In genomic region chr9:37551751-37552531, GRCm38 (mm10) we compare ENCODE assay signal across 7 mouse cellular contexts. TPM values are rescaled to one million over a fixed set of nuclear protein-coding genes. Genes with fewer than 3 reads are reported as not detected.
DNase-seq lines count a peak whose midpoint lies in the region; ATAC-seq lines count a peak whose summit lies in the region.

No protein-coding gene starts in this region.

- H3K4me1 ChIP-seq in lung, embryonic 16.5 days (replicated peaks; ENCODE audit: control insufficient read depth, insufficient read depth, low read length): peaks cover 13% of the 10 kb centered on the region
- H3K4me1 ChIP-seq in embryonic facial prominence, embryonic 15.5 days: peaks cover 30% of the 10 kb centered on the region
- H3K4me1 ChIP-seq in limb, embryonic 10.5 days: peaks cover 26% of the 10 kb centered on the region
- peaks cover 9% of the 10 kb centered on the region for H3K4me1 ChIP-seq in neural tube, embryonic 14.5 days (ENCODE audit: control insufficient read depth, insufficient read depth, low read length)

- H3K27ac ChIP-seq in lung, embryonic 16.5 days (ENCODE audit: low read length): no peak overlapping the region
- no peak overlapping the region for H3K27ac ChIP-seq in embryonic facial prominence, embryonic 15.5 days (replicated peaks)
- H3K27ac ChIP-seq in limb, embryonic 10.5 days: no peak overlapping the region
- H3K27ac ChIP-seq in neural tube, embryonic 14.5 days (ENCODE audit: low read depth, low read length): no peak overlapping the region

- ATAC-seq in lung, embryonic 16.5 days (ENCODE audit: low read depth): no peak; the same call in none of the 2 replicates
- ATAC-seq in embryonic facial prominence, embryonic 15.5 days (ENCODE audit: insufficient number of reproducible peaks, low FRiP score, low TSS enrichment, low read depth): no peak
- peak; percentile 13 for ATAC-seq in neural tube, embryonic 14.5 days (ENCODE audit: low read depth)

- 2% methylated on average over 23 of the region's 23 CpGs for WGBS in lung, embryonic 16.5 days
- 2% methylated on average over 23 of the region's 23 CpGs for WGBS in embryonic facial prominence, embryonic 15.5 days
- 3% methylated on average over 23 of the region's 23 CpGs for WGBS in limb, embryonic 10.5 days
- WGBS in neural tube, embryonic 14.5 days: 2% methylated on average over 23 of the region's 23 CpGs

- no peaks in the 10 kb centered on the region for H3K36me3 ChIP-seq in lung, embryonic 16.5 days (ENCODE audit: control insufficient read depth, insufficient read depth, low read length)
- no peaks in the 10 kb centered on the region for H3K36me3 ChIP-seq in embryonic facial prominence, embryonic 15.5 days
- H3K36me3 ChIP-seq in limb, embryonic 10.5 days: no peaks in the 10 kb centered on the region
- no peaks in the 10 kb centered on the region for H3K36me3 ChIP-seq in neural tube, embryonic 14.5 days (ENCODE audit: control insufficient read depth, insufficient read depth, low read length)

- peak overlapping the region; percentile 65 for H3K9ac ChIP-seq in lung, embryonic 16.5 days (ENCODE audit: low read length)
- 0 out of 2 replicates have a peak overlapping the region, but pooled peaks have one; percentile 18 for H3K9ac ChIP-seq in embryonic facial prominence, embryonic 15.5 days
- H3K9ac ChIP-seq in neural tube, embryonic 14.5 days (replicated peaks; ENCODE audit: low read depth, low read length): peak overlapping the region; percentile 41; the same call in 1 of the 2 replicates

- H3K4me3 ChIP-seq in lung, embryonic 16.5 days (ENCODE audit: low read length): peak overlapping the region; percentile 57
- peak overlapping the region; percentile 47 for H3K4me3 ChIP-seq in embryonic facial prominence, embryonic 15.5 days (replicated peaks)
- peak overlapping the region; percentile 53 for H3K4me3 ChIP-seq in limb, embryonic 10.5 days
- H3K4me3 ChIP-seq in neural tube, embryonic 14.5 days (ENCODE audit: low read depth, low read length): peak overlapping the region; percentile 39

- H3K27me3 ChIP-seq in lung, embryonic 16.5 days (ENCODE audit: control insufficient read depth, insufficient read depth, low read depth, low read length): no peaks in the 10 kb centered on the region; the same call in 1 of the 2 replicates
- H3K27me3 ChIP-seq in embryonic facial prominence, embryonic 15.5 days: peaks cover 55% of the 10 kb centered on the region
- peaks cover 94% of the 10 kb centered on the region for H3K27me3 ChIP-seq in limb, embryonic 10.5 days (ENCODE audit: low read depth, poor library complexity, severe bottlenecking)
- H3K27me3 ChIP-seq in neural tube, embryonic 14.5 days (ENCODE audit: control insufficient read depth, insufficient read depth, low read length): peaks cover 20% of the 10 kb centered on the region

- H3K9me3 ChIP-seq in lung, embryonic 16.5 days (ENCODE audit: control insufficient read depth, low read length): no peaks in the 10 kb centered on the region
- no peaks in the 10 kb centered on the region for H3K9me3 ChIP-seq in embryonic facial prominence, embryonic 15.5 days (replicated peaks)
- no peaks in the 10 kb centered on the region for H3K9me3 ChIP-seq in limb, embryonic 10.5 days (replicated peaks)
- no peaks in the 10 kb centered on the region for H3K9me3 ChIP-seq in neural tube, embryonic 14.5 days (ENCODE audit: control insufficient read depth, low read length)

- peak overlapping the region; percentile 95 for H3K4me2 ChIP-seq in lung, embryonic 16.5 days (ENCODE audit: low read depth, low read length)
- H3K4me2 ChIP-seq in embryonic facial prominence, embryonic 15.5 days (replicated peaks): peak overlapping the region; percentile 95
- peak overlapping the region; percentile 88 for H3K4me2 ChIP-seq in neural tube, embryonic 14.5 days (ENCODE audit: low read depth, low read length)

- no peak for DNase-seq in lung, postnatal 25 days (ENCODE audit: low spot score)
- DNase-seq in limb, embryonic 10.5 days (ENCODE audit: low spot score): peak; percentile 49
- no peak for DNase-seq in retina, postnatal 1 day
- DNase-seq in layer of hippocampus, postnatal 10 days (ENCODE audit: low spot score in 2 of 2): no peak

RNA-seq across cellular contexts. Expression of gene Nrgn, which starts 0.8 kb away (rescaled TPM):
- polyA plus RNA-seq in lung, embryonic 16.5 days (2015; fragmentation: Nextera tagmentation; extraction: Ambion mirVana): 4.7 and 9.0 TPM in 2 replicates
- 7.9 and 10.9 TPM in 2 replicates for polyA plus RNA-seq in embryonic facial prominence, embryonic 15.5 days (2015; fragmentation: Nextera tagmentation; extraction: Ambion mirVana)
- 0.89 and 1.9 TPM in 2 replicates for polyA plus RNA-seq in limb, embryonic 10.5 days (2016; fragmentation: Nextera tagmentation; extraction: Ambion mirVana)
- 3.5 and 6.9 TPM in 2 replicates for polyA plus RNA-seq in neural tube, embryonic 14.5 days (2014; fragmentation: Nextera tagmentation; extraction: Ambion mirVana)
- 1,000 to 10,000 TPM; 1,430 to 1,457 TPM for total RNA-seq in layer of hippocampus, postnatal 10 days (2021)

RNA-seq across cellular contexts. Expression of gene Siae, which starts 3.6 kb away (rescaled TPM):
- polyA plus RNA-seq in lung, embryonic 16.5 days (2015; fragmentation: Nextera tagmentation; extraction: Ambion mirVana): 14.9 and 15.3 TPM in 2 replicates
- polyA plus RNA-seq in embryonic facial prominence, embryonic 15.5 days (2015; fragmentation: Nextera tagmentation; extraction: Ambion mirVana): 10.9 and 12.1 TPM in 2 replicates
- 3.1 and 3.4 TPM in 2 replicates for polyA plus RNA-seq in limb, embryonic 10.5 days (2016; fragmentation: Nextera tagmentation; extraction: Ambion mirVana)
- 12.1 and 12.4 TPM in 2 replicates for polyA plus RNA-seq in neural tube, embryonic 14.5 days (2014; fragmentation: Nextera tagmentation; extraction: Ambion mirVana)
- total RNA-seq in layer of hippocampus, postnatal 10 days (2021): 10 to 100 TPM; 10.9 to 12.0 TPM

RNA-seq across cellular contexts. Expression of gene Vsig2, which starts 12.9 kb away (rescaled TPM):
- 40.2 and 46.8 TPM in 2 replicates for polyA plus RNA-seq in lung, embryonic 16.5 days (2015; fragmentation: Nextera tagmentation; extraction: Ambion mirVana)
- 1.6 and 2.0 TPM in 2 replicates for polyA plus RNA-seq in embryonic facial prominence, embryonic 15.5 days (2015; fragmentation: Nextera tagmentation; extraction: Ambion mirVana)
- 0.55 and 0.74 TPM in 2 replicates for polyA plus RNA-seq in limb, embryonic 10.5 days (2016; fragmentation: Nextera tagmentation; extraction: Ambion mirVana)
- polyA plus RNA-seq in neural tube, embryonic 14.5 days (2014; fragmentation: Nextera tagmentation; extraction: Ambion mirVana): 0.76 and 1.1 TPM in 2 replicates
- 1 to 10 TPM; 2.4 to 4.8 TPM for total RNA-seq in layer of hippocampus, postnatal 10 days (2021)

RNA-seq across cellular contexts. Expression of gene Esam, which starts 24.1 kb away (rescaled TPM):
- polyA plus RNA-seq in lung, embryonic 16.5 days (2015; fragmentation: Nextera tagmentation; extraction: Ambion mirVana): 184 and 194 TPM in 2 replicates
- polyA plus RNA-seq in embryonic facial prominence, embryonic 15.5 days (2015; fragmentation: Nextera tagmentation; extraction: Ambion mirVana): 52.1 and 56.3 TPM in 2 replicates
- polyA plus RNA-seq in limb, embryonic 10.5 days (2016; fragmentation: Nextera tagmentation; extraction: Ambion mirVana): 33.7 and 34.3 TPM in 2 replicates
- 24.0 and 42.5 TPM in 2 replicates for polyA plus RNA-seq in neural tube, embryonic 14.5 days (2014; fragmentation: Nextera tagmentation; extraction: Ambion mirVana)
- total RNA-seq in layer of hippocampus, postnatal 10 days (2021): 10 to 100 TPM; 30.3 to 31.5 TPM

Comparison
In these comparisons a context has a peak if more than half of its experiments do, and no peak if none do; other contexts are left out.
1. RNA of gene Vsig2, which starts 12.9 kb away (polyA plus RNA-seq): 40.2 to 46.8 TPM in lung, embryonic 16.5 days; 1.6 to 2.0 TPM in embryonic facial prominence, embryonic 15.5 days, 0.76 to 1.1 TPM in neural tube, embryonic 14.5 days and 0.55 to 0.74 TPM in limb, embryonic 10.5 days; every median in the first group is over 10 times any median in the second.
2. Peak in every context shown above with its lines, with median percentiles within 50 percentile points of each other: H3K4me2 ChIP-seq, H3K4me3 ChIP-seq and H3K9ac ChIP-seq.